Mouse (Mus musculus): ENCODE measurements around the gene Stt3b. TPM values are rescaled to one million over a fixed set of nuclear protein-coding genes. Genes with fewer than 3 reads are reported as not detected.

Stt3b gene
- total and polyA plus RNA-seq, 3 experiments: 22.2 to 56.5 (median 54.9) TPM

- DNase-seq: no peak
- Histone ChIP-seq H3K36me3 (ENCODE audit: control insufficient read depth, insufficient read depth, low read length) (no peaks in the 10 kb centered on the region), H3K4me3 (no peak overlapping the region), H3K9ac (ENCODE audit: low read depth, low read length) (no peak overlapping the region), H3K27ac (no peak overlapping the region), H3K27me3 (ENCODE audit: control insufficient read depth, insufficient read depth, low read length) (no peaks in the 10 kb centered on the region), H3K79me2 (replicated peaks; ENCODE audit: control insufficient read depth, insufficient read depth, low read length) (no peaks in the 10 kb centered on the region), H3K4me1 (ENCODE audit: control insufficient read depth, insufficient read depth, low read length) (peaks cover 4% of the 10 kb centered on the region)
- peak; percentile 78; the same call in 1 of the 2 replicates for TF ChIP-seq EP300 (IDR thresholded peaks at IDR 0.05; ENCODE audit: insufficient read depth, low read depth, low read length)
- TF ChIP-seq POLR2A (IDR thresholded peaks at IDR 0.05; ENCODE audit: insufficient read depth, low read depth, low read length): no peak
- intact Hi-C loops (cut with DNase I): loop anchor here (2.0 kb wide), 1 partner anchor 22 kb away; the partner anchor contains the start of gene Stt3b
- 32% methylated on average over 12 of the region's 12 CpGs for WGBS
These were observed 22.8 kb upstream of the Stt3b start for GRCm38 (mm10) chr9:115333016-115333415.

GRCm38 (mm10) chr9:115332339-115332738 lies 22.1 kb upstream of the Stt3b start:
- Histone ChIP-seq H3K79me2 (replicated peaks; ENCODE audit: control insufficient read depth, insufficient read depth, low read length) (no peaks in the 10 kb centered on the region), H3K4me1 (ENCODE audit: control insufficient read depth, insufficient read depth, low read length) (peaks cover 4% of the 10 kb centered on the region), H3K9ac (ENCODE audit: low read depth, low read length) (no peak overlapping the region), H3K27me3 (ENCODE audit: control insufficient read depth, insufficient read depth, low read length) (no peaks in the 10 kb centered on the region), H3K4me3 (no peak overlapping the region), H3K36me3 (ENCODE audit: control insufficient read depth, insufficient read depth, low read length) (no peaks in the 10 kb centered on the region), H3K27ac (no peak overlapping the region)
- intact Hi-C loops (cut with DNase I): loop anchor here (2.0 kb wide), 1 partner anchor 22 kb away; the partner anchor contains the start of gene Stt3b
- 88% methylated on average over 7 of the region's 7 CpGs for WGBS
- TF ChIP-seq EP300 (IDR thresholded peaks at IDR 0.05; ENCODE audit: insufficient read depth, low read depth, low read length) (no peak), CTCF (IDR thresholded peaks at IDR 0.05) (no peak), POLR2A (IDR thresholded peaks at IDR 0.05; ENCODE audit: insufficient read depth, low read depth, low read length) (no peak)
- no peak for DNase-seq

GRCm38 (mm10) chr9:115330861-115331476 lies 20.7 kb upstream of the Stt3b start:
- 35% methylated on average over 6 of the region's 6 CpGs for WGBS
- TF ChIP-seq CTCF (IDR thresholded peaks at IDR 0.05): no peak
- no peak for TF ChIP-seq EP300 (IDR thresholded peaks at IDR 0.05; ENCODE audit: insufficient read depth, low read depth, low read length)
- TF ChIP-seq POLR2A (IDR thresholded peaks at IDR 0.05; ENCODE audit: insufficient read depth, low read depth, low read length): no peak
- Histone ChIP-seq H3K27ac (no peak overlapping the region), H3K36me3 (ENCODE audit: control insufficient read depth, insufficient read depth, low read length) (no peaks in the 10 kb centered on the region), H3K9ac (ENCODE audit: low read depth, low read length) (no peak overlapping the region), H3K27me3 (ENCODE audit: control insufficient read depth, insufficient read depth, low read length) (no peaks in the 10 kb centered on the region), H3K4me3 (no peak overlapping the region), H3K4me1 (ENCODE audit: control insufficient read depth, insufficient read depth, low read length) (peaks cover 4% of the 10 kb centered on the region), H3K79me2 (replicated peaks; ENCODE audit: control insufficient read depth, insufficient read depth, low read length) (no peaks in the 10 kb centered on the region)
- peak in 1 of 2 experiments; percentile 16 for DNase-seq
- intact Hi-C loops (cut with DNase I): no loop called here

- Histone ChIP-seq H3K27me3 (ENCODE audit: control insufficient read depth, insufficient read depth, low read length) (no peaks in the 10 kb centered on the region), H3K27ac (no peak overlapping the region), H3K36me3 (ENCODE audit: control insufficient read depth, insufficient read depth, low read length) (no peaks in the 10 kb centered on the region), H3K4me3 (no peak overlapping the region), H3K79me2 (replicated peaks; ENCODE audit: control insufficient read depth, insufficient read depth, low read length) (no peaks in the 10 kb centered on the region), H3K4me1 (ENCODE audit: control insufficient read depth, insufficient read depth, low read length) (no peaks in the 10 kb centered on the region), H3K9ac (ENCODE audit: low read depth, low read length) (no peak overlapping the region)
- WGBS: 94% methylated on average over 4 of the region's 4 CpGs
- no peak for DNase-seq
- TF ChIP-seq CTCF (IDR thresholded peaks at IDR 0.05): no peak
- no peak for TF ChIP-seq EP300 (IDR thresholded peaks at IDR 0.05; ENCODE audit: insufficient read depth, low read depth, low read length)
- TF ChIP-seq POLR2A (IDR thresholded peaks at IDR 0.05; ENCODE audit: insufficient read depth, low read depth, low read length): no peak
- intact Hi-C loops (cut with DNase I): no loop called here
These were observed 16.3 kb upstream of the Stt3b start for GRCm38 (mm10) chr9:115326533-115326890.

- Histone ChIP-seq H3K79me2 (replicated peaks; ENCODE audit: control insufficient read depth, insufficient read depth, low read length) (no peaks in the 10 kb centered on the region), H3K27me3 (ENCODE audit: control insufficient read depth, insufficient read depth, low read length) (no peaks in the 10 kb centered on the region), H3K36me3 (ENCODE audit: control insufficient read depth, insufficient read depth, low read length) (no peaks in the 10 kb centered on the region), H3K9ac (ENCODE audit: low read depth, low read length) (no peak overlapping the region), H3K4me3 (no peak overlapping the region), H3K27ac (no peak overlapping the region), H3K4me1 (ENCODE audit: control insufficient read depth, insufficient read depth, low read length) (no peaks in the 10 kb centered on the region)
- DNase-seq: no peak
- intact Hi-C loops (cut with DNase I): no loop called here
- 77% methylated on average over 13 of the region's 13 CpGs for WGBS
- TF ChIP-seq EP300 (IDR thresholded peaks at IDR 0.05; ENCODE audit: insufficient read depth, low read depth, low read length): no peak
- TF ChIP-seq POLR2A (IDR thresholded peaks at IDR 0.05; ENCODE audit: insufficient read depth, low read depth, low read length): no peak
- no peak for TF ChIP-seq CTCF (IDR thresholded peaks at IDR 0.05)
These were observed 15.8 kb upstream of the Stt3b start for GRCm38 (mm10) chr9:115325831-115326532.

- WGBS: 63% methylated on average over 10 of the region's 10 CpGs
- Histone ChIP-seq H3K27me3 (ENCODE audit: control insufficient read depth, insufficient read depth, low read length) (no peaks in the 10 kb centered on the region), H3K79me2 (replicated peaks; ENCODE audit: control insufficient read depth, insufficient read depth, low read length) (no peaks in the 10 kb centered on the region), H3K27ac (no peak overlapping the region), H3K9ac (ENCODE audit: low read depth, low read length) (no peak overlapping the region), H3K36me3 (ENCODE audit: control insufficient read depth, insufficient read depth, low read length) (no peaks in the 10 kb centered on the region), H3K4me3 (no peak overlapping the region), H3K4me1 (ENCODE audit: control insufficient read depth, insufficient read depth, low read length) (no peaks in the 10 kb centered on the region)
- TF ChIP-seq POLR2A (IDR thresholded peaks at IDR 0.05; ENCODE audit: insufficient read depth, low read depth, low read length) (no peak), CTCF (IDR thresholded peaks at IDR 0.05) (no peak), EP300 (IDR thresholded peaks at IDR 0.05; ENCODE audit: insufficient read depth, low read depth, low read length) (no peak)
- no peak for DNase-seq
- intact Hi-C loops (cut with DNase I): no loop called here
These were observed 13.4 kb upstream of the Stt3b start for GRCm38 (mm10) chr9:115323572-115323971.

All from heart, adult 2 months (tissue).